Mouse (Mus musculus) telencephalon, adult 2 months (tissue): ENCODE measurements around the gene H2-Eb1.
A peak's percentile ranks its signal among the peaks of the same experiment; 100 is the strongest.

Experiments
- DNase-seq: peaks from one replicate; pipeline ENCODE4 v3.0.0-alpha.2; 2011; ENCODE audit warnings: low read depth, low spot score

The H2-Eb1 gene

GRCm38 (mm10) chr17:34315512-34315911, 9.8 kb downstream of the H2-Eb1 start:
- DNase-seq = no peak

DNA sequence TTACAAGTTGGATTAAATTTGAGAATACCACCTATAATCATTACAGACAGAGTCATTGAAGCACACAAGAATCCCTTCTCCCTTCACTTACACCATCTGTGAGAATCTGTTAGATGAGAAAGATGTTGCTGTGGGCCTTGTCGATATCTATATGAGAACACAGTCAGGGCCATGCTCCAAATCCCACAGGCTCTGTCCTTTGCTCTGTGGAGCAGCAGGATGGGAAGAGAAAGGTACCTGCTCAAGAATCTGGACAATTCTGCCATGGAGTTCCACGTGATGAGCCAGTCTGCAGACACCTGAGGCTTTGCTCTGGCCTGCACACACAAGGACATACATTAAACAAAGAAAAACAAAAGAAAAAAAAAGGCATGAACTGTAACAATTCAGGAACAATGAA, 11.0 kb downstream of the H2-Eb1 start:
- no peak for DNase-seq

- no peak for DNase-seq
Measured at GRCm38 (mm10) chr17:34317275-34317674, 11.6 kb downstream of the H2-Eb1 start.

GRCm38 (mm10) chr17:34325436-34325835, 19.8 kb downstream of the H2-Eb1 start, which contains the start of gene H2-Eb2:
Gene H2-Eb2, plus strand, starts transcription at chr17:34325665.
- DNase-seq = no peak

GRCm38 (mm10) chr17:34326373-34326772, 20.7 kb downstream of the H2-Eb1 start:
- no peak for DNase-seq

DNA sequence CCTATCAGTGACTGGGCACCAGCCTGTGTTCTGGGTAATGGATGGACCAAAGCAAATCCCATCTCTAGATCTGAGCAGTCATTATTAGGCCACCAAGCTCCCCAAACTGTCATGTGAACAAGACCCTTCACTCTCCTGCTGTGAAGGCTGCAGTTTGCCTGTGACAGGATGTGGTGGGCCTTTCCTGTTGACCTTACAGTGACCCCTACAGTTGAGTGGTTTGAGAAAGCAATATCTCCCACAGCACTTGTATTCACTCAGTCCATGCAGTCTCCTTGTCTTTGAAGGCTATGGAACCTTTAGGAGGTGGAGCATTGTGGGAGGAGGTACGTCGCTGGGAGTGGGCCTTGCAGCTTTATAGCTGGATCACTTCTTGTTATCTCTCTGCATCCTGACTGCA, 24.1 kb downstream of the H2-Eb1 start:
- no peak for DNase-seq

- DNase-seq = no peak
Measured at GRCm38 (mm10) chr17:34331200-34331599, 25.5 kb downstream of the H2-Eb1 start.

DNA sequence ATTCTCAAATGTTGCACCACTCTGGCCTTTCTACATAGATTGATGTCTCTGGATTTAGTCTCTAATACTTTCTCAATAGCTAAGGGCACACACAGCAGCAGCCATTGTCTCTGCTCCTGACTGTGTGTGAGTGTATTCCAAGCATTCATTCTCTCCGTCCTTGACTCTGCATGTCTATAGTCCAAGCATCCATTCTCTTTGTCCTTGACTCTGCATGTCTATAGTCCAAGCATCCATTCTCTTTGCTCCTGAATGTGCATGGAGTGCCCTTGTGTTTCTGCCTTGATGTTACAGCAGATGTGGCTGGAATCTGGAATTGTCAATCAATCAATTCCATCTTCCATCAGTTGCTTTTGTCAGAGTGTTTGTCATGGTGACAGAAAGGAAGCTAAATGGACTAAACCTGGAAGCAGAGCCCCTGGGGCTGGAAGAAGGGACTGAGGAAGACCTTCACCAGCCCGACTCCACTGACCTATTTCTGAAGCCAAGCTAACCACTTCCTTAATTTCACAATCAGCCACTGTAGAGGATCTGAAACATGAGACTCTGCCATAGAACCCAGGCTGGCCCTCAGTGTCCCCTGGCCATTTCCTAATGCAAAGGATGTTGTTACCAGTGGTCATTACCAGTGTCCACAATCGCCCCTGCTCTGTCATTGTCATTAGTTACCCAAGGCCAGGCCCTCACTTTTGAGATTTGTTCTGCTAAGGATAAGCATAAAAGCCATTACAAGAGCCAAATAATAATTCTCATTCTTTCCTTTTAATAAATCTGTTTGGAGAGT, 35.1 kb downstream of the H2-Eb1 start:
- peak; percentile 6 for DNase-seq

- no peak for DNase-seq
Measured at GRCm38 (mm10) chr17:34344882-34345281, 39.2 kb downstream of the H2-Eb1 start.

GRCm38 (mm10) chr17:34345486-34345885, 39.8 kb downstream of the H2-Eb1 start:
- DNase-seq = no peak

GRCm38 (mm10) chr17:34346041-34346440, 40.4 kb downstream of the H2-Eb1 start:
- no peak for DNase-seq

DNA sequence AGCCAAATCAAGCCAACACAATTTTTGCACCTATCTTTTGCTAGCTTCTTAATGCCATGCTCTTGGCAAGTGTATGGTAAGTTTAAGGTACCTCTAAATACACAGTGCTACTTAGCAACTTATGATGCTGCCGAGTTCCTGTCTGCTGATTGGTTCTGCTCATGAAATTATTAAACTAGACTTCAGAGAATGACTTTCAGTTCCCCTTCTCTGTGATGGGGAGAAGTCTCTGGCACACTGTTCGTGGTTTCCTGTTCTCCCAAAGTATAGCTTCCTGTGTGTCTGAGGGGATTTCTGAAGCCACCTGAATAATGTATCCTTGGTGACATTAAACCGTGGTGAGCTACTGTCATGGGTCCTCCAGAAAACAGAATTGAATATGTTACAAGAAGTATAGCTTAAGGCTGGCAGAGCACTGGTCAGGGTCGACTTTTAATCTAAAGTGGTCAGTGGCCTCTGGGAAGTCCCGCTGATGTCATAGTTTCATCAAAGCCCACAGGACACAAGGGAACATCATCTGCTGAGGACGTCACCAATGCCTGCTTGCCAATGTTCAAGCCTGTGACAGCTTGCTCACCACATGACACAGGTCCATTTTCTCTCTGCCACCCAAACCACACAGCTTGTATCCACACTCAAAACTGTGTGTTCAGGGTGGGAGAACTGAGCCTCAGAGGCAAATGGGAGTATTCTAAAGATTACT, 42.1 kb downstream of the H2-Eb1 start:
- DNase-seq = peak; percentile 28

GRCm38 (mm10) chr17:34349429-34349828, 43.8 kb downstream of the H2-Eb1 start:
- peak; percentile 18 for DNase-seq

GRCm38 (mm10) chr17:34354539-34354938, 48.9 kb downstream of the H2-Eb1 start, which contains the start of gene Btnl2:
Gene Btnl2, plus strand, starts transcription at chr17:34354822.
- no peak for DNase-seq

DNA sequence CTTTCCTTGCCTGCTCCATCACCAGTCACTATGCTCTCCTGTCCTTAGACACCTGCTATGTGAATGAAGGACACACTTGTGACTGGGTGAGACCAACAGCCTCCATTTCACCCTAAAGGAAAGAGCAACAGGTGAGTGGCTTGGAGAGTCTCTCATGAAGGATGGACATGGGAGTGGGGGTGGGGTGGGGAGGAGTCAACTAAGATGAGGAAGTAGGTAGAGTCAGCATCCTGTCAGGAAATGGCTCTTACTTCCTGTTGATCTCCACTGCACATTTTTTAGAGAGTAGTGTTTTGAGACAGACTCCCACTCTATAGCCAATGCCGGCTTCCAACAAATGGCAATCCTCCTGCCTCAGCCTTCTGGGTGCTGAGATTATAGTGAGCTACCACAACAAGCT, 49.3 kb downstream of the H2-Eb1 start:
- no peak for DNase-seq

DNA sequence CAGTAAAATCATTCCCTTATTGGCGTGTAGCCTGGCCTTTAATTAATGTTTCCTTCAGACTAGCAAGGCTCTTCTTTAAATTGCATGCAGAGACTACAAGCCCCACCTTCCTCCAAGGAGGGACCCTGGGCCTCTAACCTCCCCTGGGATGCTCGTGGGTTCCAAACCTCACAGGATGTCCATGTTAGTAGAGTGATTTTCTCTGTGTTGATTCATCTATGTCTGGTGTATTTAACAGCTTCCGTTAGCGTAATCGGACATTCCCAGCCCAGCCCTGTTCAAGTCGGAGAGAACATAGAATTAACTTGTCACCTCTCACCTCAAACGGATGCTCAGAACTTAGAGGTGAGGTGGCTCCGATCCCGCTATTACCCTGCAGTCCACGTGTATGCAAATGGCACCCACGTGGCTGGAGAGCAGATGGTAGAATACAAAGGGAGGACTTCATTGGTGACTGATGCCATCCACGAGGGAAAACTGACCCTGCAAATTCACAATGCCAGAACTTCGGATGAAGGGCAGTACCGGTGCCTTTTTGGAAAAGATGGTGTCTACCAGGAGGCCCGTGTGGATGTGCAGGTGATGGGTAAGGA, 57.4 kb downstream of the H2-Eb1 start:
- DNase-seq = no peak

DNA sequence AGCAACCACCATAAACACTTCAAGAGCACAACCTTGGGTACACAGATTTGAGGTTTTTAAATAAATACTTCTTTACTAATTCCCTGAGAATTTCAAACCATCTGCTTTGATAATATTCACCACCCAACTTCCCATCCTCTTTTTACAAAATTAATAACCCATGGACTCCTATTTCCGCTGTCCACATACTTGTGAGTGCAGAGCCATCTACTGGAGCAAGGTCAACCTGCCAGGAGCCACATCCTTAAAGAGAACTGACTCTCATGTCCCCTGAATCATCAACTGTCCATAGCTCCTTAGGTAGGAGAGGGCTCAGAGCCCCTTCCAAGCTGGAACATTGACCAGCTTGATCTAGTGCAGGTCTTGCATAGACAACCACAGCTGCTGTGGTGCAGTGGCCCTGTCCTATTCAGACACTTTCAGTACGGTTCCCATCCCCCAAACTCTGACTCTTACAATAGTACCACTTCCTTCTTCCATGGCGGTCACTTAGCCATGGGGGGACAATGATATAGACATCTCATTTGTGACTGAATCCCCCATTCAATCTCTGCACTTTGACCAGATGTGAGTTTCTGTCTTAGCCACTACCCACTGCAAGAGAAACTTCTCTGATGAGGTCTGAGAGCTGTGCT, 58.1 kb downstream of the H2-Eb1 start:
- no peak for DNase-seq

GRCm38 (mm10) chr17:34365031-34365430, 59.4 kb downstream of the H2-Eb1 start:
- DNase-seq = no peak
